Mouse (Mus musculus) CH12.LX (cell line): ENCODE data around the gene Npm3.

Experiments used
- CHD2 ChIP-seq: IDR thresholded peaks from 2 replicates; pipeline ENCODE4 v1.6.1; 2011; ENCODE audit warnings: low read length, improper control_type of control experiment
- CTCF ChIP-seq, 2 experiments: IDR thresholded peaks in 1 of 2; conservative IDR thresholded peaks in 1 of 2; 2 replicates each; pipeline ENCODE4 v1.5.1; 2011 to 2012; ENCODE audit warnings: low read depth in 2 of 2, low read length in 2 of 2, improper control_type of control experiment in 1 of 2, inconsistent platforms in 1 of 2, mild to moderate bottlenecking in 1 of 2, moderate library complexity in 1 of 2
- MAFK ChIP-seq: IDR thresholded peaks from 2 replicates; pipeline ENCODE4 v1.6.1; 2011; ENCODE audit warnings: low read length, improper control_type of control experiment; ENCODE audit not compliant: insufficient replicate concordance
- MYC ChIP-seq: IDR thresholded peaks from 2 replicates; pipeline ENCODE4 v1.6.1; 2011; ENCODE audit warnings: low read depth, mild to moderate bottlenecking, improper control_type of control experiment, low read length
- ZKSCAN1 ChIP-seq: IDR thresholded peaks from 2 replicates; pipeline ENCODE4 v1.6.1; 2012; ENCODE audit warnings: low read depth, inconsistent platforms, low read length, improper control_type of control experiment, borderline replicate concordance

GRCm38 (mm10) chr19:45740817-45741216, 8.6 kb downstream of the Npm3 start:
- TF ChIP-seq MYC (no peak), MAFK (no peak), CHD2 (no peak), ZKSCAN1 (no peak), CTCF (conservative IDR thresholded peaks at IDR 0.05 in 1 of 2, IDR thresholded peaks at IDR 0.05 in 1 of 2; ENCODE audit: low read depth in 2 of 2, low read length in 2 of 2) (no peak)
